Mouse (Mus musculus) testis, adult 2 months (tissue): Measurements from ENCODE around the gene Ifna2. TPM values are rescaled to one million over a fixed set of nuclear protein-coding genes. Genes with fewer than 3 reads are reported as not detected.
A peak's percentile ranks its signal among the peaks of the same experiment; 100 is the strongest.

Experiments used
- H3K27ac ChIP-seq: fragments of 200-500 bp; 2 replicates; pipeline ENCODE4 v1.5.1; 2012; ENCODE audit warnings: low read depth, low read length; ENCODE audit not compliant: control insufficient read depth, insufficient read depth
- H3K27me3 ChIP-seq: fragments of 200-500 bp; 2 replicates; pipeline ENCODE4 v1.6.1; 2012; ENCODE audit warnings: mild to moderate bottlenecking, low read length, moderate library complexity; ENCODE audit not compliant: control insufficient read depth, insufficient read depth
- H3K36me3 ChIP-seq: fragments of 200-500 bp; 2 replicates; pipeline ENCODE4 v1.6.1; 2012; ENCODE audit warnings: mild to moderate bottlenecking, low read length; ENCODE audit not compliant: control insufficient read depth, insufficient read depth
- H3K4me1 ChIP-seq: fragments of 200-500 bp; 2 replicates; pipeline ENCODE4 v1.6.1; 2012; ENCODE audit warnings: low read length; ENCODE audit not compliant: control insufficient read depth, insufficient read depth
- H3K4me3 ChIP-seq: fragments of 200-500 bp; 2 replicates; pipeline ENCODE4 v1.5.1; 2012; ENCODE audit warnings: low read depth, mild to moderate bottlenecking, low read length, moderate library complexity, mixed read lengths; ENCODE audit not compliant: control insufficient read depth
- CTCF ChIP-seq: fragments of 200-500 bp; IDR thresholded peaks from 2 replicates; pipeline ENCODE4 v1.5.1; 2012; ENCODE audit warnings: low read depth, mild to moderate bottlenecking, inconsistent platforms, low read length, moderate library complexity; ENCODE audit not compliant: control insufficient read depth, insufficient read depth, insufficient replicate concordance
- POLR2A ChIP-seq: fragments of 200-500 bp; IDR thresholded peaks from 2 replicates; pipeline ENCODE4 v1.6.1; 2012; ENCODE audit warnings: low read depth, mild to moderate bottlenecking, inconsistent platforms, low read length, moderate library complexity; ENCODE audit not compliant: control insufficient read depth
- polyA plus RNA-seq: library from polyadenylated mRNA; depleted of rRNA; stranded (reverse); fragments of >200 nt; gene quantifications from 2 replicates; pipeline ENCODE4 v1.2.3, GENCODE M21; 2012; rRNA removed

Ifna2 gene
- polyA plus RNA-seq, 1 experiment, result not detected

- no peaks in the 10 kb centered on the region for H3K27me3 ChIP-seq
- no peaks in the 10 kb centered on the region for H3K36me3 ChIP-seq
- TF ChIP-seq CTCF, result no peak
- no peak for TF ChIP-seq POLR2A
- no peak within 1 kb of the TSS for H3K4me3 ChIP-seq
- H3K4me1 ChIP-seq, result no peaks in the 10 kb centered on the region
- no peak within 1 kb of the TSS for H3K27ac ChIP-seq
Measured at GRCm38 (mm10) chr4:88644359-88644758, 39.4 kb downstream of the Ifna2 start, which contains the start of gene Ifna13. Gene Ifna13, minus strand, starts transcription at chr4:88644459.

- no peaks in the 10 kb centered on the region for H3K27me3 ChIP-seq
- H3K27ac ChIP-seq, result no peak overlapping the region
- no peak for TF ChIP-seq POLR2A
- no peak for TF ChIP-seq CTCF
- no peaks in the 10 kb centered on the region for H3K36me3 ChIP-seq
- no peaks in the 10 kb centered on the region for H3K4me1 ChIP-seq
- no peak overlapping the region for H3K4me3 ChIP-seq
Measured at GRCm38 (mm10) chr4:88642526-88642925, 41.2 kb downstream of the Ifna2 start.

GRCm38 (mm10) chr4:88641077-88641831 lies 42.5 kb downstream of the Ifna2 start:
- Histone ChIP-seq H3K4me1 (no peaks in the 10 kb centered on the region), H3K27ac (no peak overlapping the region; the same call in 1 of the 2 replicates), H3K36me3 (no peaks in the 10 kb centered on the region), H3K27me3 (no peaks in the 10 kb centered on the region), H3K4me3 (peak overlapping the region; percentile 84)
- no peak for TF ChIP-seq POLR2A
- peak; percentile 50; the same call in 1 of the 2 replicates for TF ChIP-seq CTCF

DNA sequence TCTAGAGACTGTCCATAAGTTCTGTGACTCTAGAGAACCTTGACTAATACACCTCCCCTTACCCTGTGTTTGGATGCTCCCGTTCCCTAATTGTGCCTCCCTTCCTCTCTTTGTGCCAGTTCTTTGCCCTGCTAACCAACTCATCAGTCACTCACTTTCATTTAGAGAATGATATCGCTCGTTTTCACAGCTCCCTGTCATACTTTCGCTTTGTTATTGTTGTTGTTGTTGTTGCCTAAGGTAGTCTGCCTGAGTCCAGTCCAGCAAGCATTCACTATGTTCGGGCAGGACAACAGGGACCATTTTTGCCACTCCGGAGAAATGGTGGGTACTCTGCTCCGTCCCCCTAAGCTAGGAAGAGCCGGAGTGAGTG lies 43.0 kb downstream of the Ifna2 start:
- no peaks in the 10 kb centered on the region for H3K36me3 ChIP-seq
- TF ChIP-seq CTCF, result no peak
- no peaks in the 10 kb centered on the region for H3K4me1 ChIP-seq
- H3K27me3 ChIP-seq, result no peaks in the 10 kb centered on the region
- no peak overlapping the region for H3K27ac ChIP-seq
- H3K4me3 ChIP-seq, result peak overlapping the region; percentile 84

GRCm38 (mm10) chr4:88634311-88634710 lies 49.4 kb downstream of the Ifna2 start, which contains the start of gene C87499:
Gene C87499, minus strand, starts transcription at chr4:88634411.
- no peaks in the 10 kb centered on the region for H3K27me3 ChIP-seq
- no peak within 1 kb of the TSS for H3K4me3 ChIP-seq
- H3K4me1 ChIP-seq, result no peaks in the 10 kb centered on the region
- no peaks in the 10 kb centered on the region for H3K36me3 ChIP-seq
- no peak within 1 kb of the TSS for H3K27ac ChIP-seq
- TF ChIP-seq CTCF (no peak), POLR2A (no peak)

Other genes with a start within 250 kb of the Ifna2 start
- gene Hacd4, start 245.0 kb downstream of the Ifna2 start, polyA plus RNA-seq, result 0.90 and 1.4 TPM in 2 replicates
- not detected in 2 replicates for gene Ifnb1, start 161.1 kb downstream of the Ifna2 start, polyA plus RNA-seq
- not detected in 2 replicates for gene Ifna15, start 125.7 kb downstream of the Ifna2 start, polyA plus RNA-seq
- not detected in 2 replicates for gene Ifna14, start 112.1 kb downstream of the Ifna2 start, polyA plus RNA-seq
- not detected in 2 replicates for gene Ifna9, start 91.5 kb downstream of the Ifna2 start, polyA plus RNA-seq
- not detected in 2 replicates for gene Ifna12, start 80.5 kb downstream of the Ifna2 start, polyA plus RNA-seq
- gene C87499, start 49.5 kb downstream of the Ifna2 start, polyA plus RNA-seq, result not detected in 2 replicates
- gene Ifna13, start 39.5 kb downstream of the Ifna2 start, polyA plus RNA-seq, result not detected in 2 replicates
- not detected in 2 replicates for gene Ifna16, start 7.0 kb downstream of the Ifna2 start, polyA plus RNA-seq
- 0.38 and 0.62 TPM in 2 replicates for gene Ifnab, start 7.4 kb upstream of the Ifna2 start, polyA plus RNA-seq
- gene Gm26566, start 37.9 kb upstream of the Ifna2 start, polyA plus RNA-seq, result 1.1 and 1.7 TPM in 2 replicates
- 5.4 TPM in 2 replicates for gene Klhl9, start 38.6 kb upstream of the Ifna2 start, polyA plus RNA-seq
- not detected in 2 replicates for gene Gm13271, start 71.0 kb upstream of the Ifna2 start, polyA plus RNA-seq
- not detected in 2 replicates for gene Gm13283, start 76.2 kb upstream of the Ifna2 start, polyA plus RNA-seq
- not detected in 2 replicates for gene Gm13290, start 89.9 kb upstream of the Ifna2 start, polyA plus RNA-seq
- not detected in 2 replicates for gene Gm13289, start 93.0 kb upstream of the Ifna2 start, polyA plus RNA-seq
- not detected in 2 replicates for gene Gm13272, start 95.9 kb upstream of the Ifna2 start, polyA plus RNA-seq
- gene Ifnz, start 98.2 kb upstream of the Ifna2 start, polyA plus RNA-seq, result not detected in 2 replicates
- not detected in 2 replicates for gene Gm13276, start 101.8 kb upstream of the Ifna2 start, polyA plus RNA-seq
- not detected in 2 replicates for gene Gm13277, start 104.7 kb upstream of the Ifna2 start, polyA plus RNA-seq
- gene Gm13278, start 107.6 kb upstream of the Ifna2 start, polyA plus RNA-seq, result not detected in 2 replicates
- gene Gm13275, start 110.6 kb upstream of the Ifna2 start, polyA plus RNA-seq, result not detected in 2 replicates
- gene Gm13279, start 113.5 kb upstream of the Ifna2 start, polyA plus RNA-seq, result not detected in 2 replicates
- not detected in 2 replicates for gene Gm13285, start 115.8 kb upstream of the Ifna2 start, polyA plus RNA-seq
- gene Gm13287, start 119.3 kb upstream of the Ifna2 start, polyA plus RNA-seq, result not detected in 2 replicates
- not detected in 2 replicates for gene Gm13288, start 121.6 kb upstream of the Ifna2 start, polyA plus RNA-seq
- gene Ifna7, start 132.3 kb upstream of the Ifna2 start, polyA plus RNA-seq, result not detected in 2 replicates
- not detected in 2 replicates for gene Ifna11, start 136.0 kb upstream of the Ifna2 start, polyA plus RNA-seq
- not detected in 2 replicates for gene Ifna6, start 143.5 kb upstream of the Ifna2 start, polyA plus RNA-seq
- not detected in 2 replicates for gene Ifna5, start 151.6 kb upstream of the Ifna2 start, polyA plus RNA-seq
- not detected in 2 replicates for gene Ifna4, start 157.9 kb upstream of the Ifna2 start, polyA plus RNA-seq
- gene Ifna1, start 166.2 kb upstream of the Ifna2 start, polyA plus RNA-seq, result not detected in 2 replicates
- gene Ifne, start 196.3 kb upstream of the Ifna2 start, polyA plus RNA-seq, result not detected in 2 replicates